Mouse (Mus musculus): ENCODE data around the gene Nr6a1. TPM values are rescaled to one million over a fixed set of nuclear protein-coding genes. Genes with fewer than 3 reads are reported as not detected.

Gene Nr6a1
- total and polyA plus RNA-seq, 3 experiments = 0.81 to 12.0 (median 7.7) TPM

- DNase-seq (ENCODE audit: low spot score) (no peak), ATAC-seq (ENCODE audit: extremely low read depth, insufficient number of reproducible peaks, low FRiP score, poor library complexity, severe bottlenecking) (no peak)
- H3K27me3 ChIP-seq (ENCODE audit: insufficient read depth, low read length) = no peaks in the 10 kb centered on the region
- H3K4me1 ChIP-seq (ENCODE audit: insufficient read depth, low read depth, low read length) = no peaks in the 10 kb centered on the region
- no peaks in the 10 kb centered on the region for H3K36me3 ChIP-seq (replicated peaks)
- no peaks in the 10 kb centered on the region for H3K9me3 ChIP-seq (replicated peaks)
- H3K4me3 ChIP-seq (ENCODE audit: low read depth, low read length) = no peak overlapping the region
- TF ChIP-seq TAL1 (conservative IDR thresholded peaks at IDR 0.05; ENCODE audit: low read depth, low read length) (no peak), POLR2AphosphoS5 (IDR thresholded peaks at IDR 0.05; ENCODE audit: insufficient replicate concordance, low read depth, low read length) (no peak), CTCF (IDR thresholded peaks at IDR 0.05; ENCODE audit: low read depth, low read length) (no peak), GATA2 (IDR thresholded peaks at IDR 0.05; ENCODE audit: borderline replicate concordance, low read depth, low read length) (no peak), GATA1 (IDR thresholded peaks at IDR 0.05; ENCODE audit: borderline replicate concordance, low read length) (no peak)
Observed at GRCm38 (mm10) chr2:38846319-38846718, 81.2 kb downstream of the Nr6a1 start.

- DNase-seq (ENCODE audit: low spot score) = no peak
- TF ChIP-seq POLR2AphosphoS5 (IDR thresholded peaks at IDR 0.05; ENCODE audit: insufficient replicate concordance, low read depth, low read length) = no peak
- TF ChIP-seq CTCF (IDR thresholded peaks at IDR 0.05; ENCODE audit: low read depth, low read length) = no peak
- no peak for TF ChIP-seq TAL1 (conservative IDR thresholded peaks at IDR 0.05; ENCODE audit: low read depth, low read length)
- no peak for TF ChIP-seq GATA2 (IDR thresholded peaks at IDR 0.05; ENCODE audit: borderline replicate concordance, low read depth, low read length)
- no peak for TF ChIP-seq GATA1 (IDR thresholded peaks at IDR 0.05; ENCODE audit: borderline replicate concordance, low read length)
- Histone ChIP-seq H3K4me3 (ENCODE audit: low read depth, low read length) (no peak overlapping the region), H3K4me1 (ENCODE audit: insufficient read depth, low read depth, low read length) (no peaks in the 10 kb centered on the region), H3K36me3 (replicated peaks) (no peaks in the 10 kb centered on the region), H3K27me3 (ENCODE audit: insufficient read depth, low read length) (no peaks in the 10 kb centered on the region), H3K9me3 (replicated peaks) (no peaks in the 10 kb centered on the region)
- no peak for ATAC-seq (ENCODE audit: extremely low read depth, insufficient number of reproducible peaks, low FRiP score, poor library complexity, severe bottlenecking)
Observed at GRCm38 (mm10) chr2:38835489-38835888, 92.0 kb downstream of the Nr6a1 start.

- Histone ChIP-seq H3K36me3 (replicated peaks) (no peaks in the 10 kb centered on the region), H3K27me3 (ENCODE audit: insufficient read depth, low read length) (no peaks in the 10 kb centered on the region), H3K4me1 (ENCODE audit: insufficient read depth, low read depth, low read length) (no peaks in the 10 kb centered on the region), H3K9me3 (replicated peaks) (no peaks in the 10 kb centered on the region), H3K4me3 (ENCODE audit: low read depth, low read length) (no peak overlapping the region)
- DNase-seq (ENCODE audit: low spot score) = no peak
- ATAC-seq (ENCODE audit: extremely low read depth, insufficient number of reproducible peaks, low FRiP score, poor library complexity, severe bottlenecking) = no peak
- TF ChIP-seq CTCF (IDR thresholded peaks at IDR 0.05; ENCODE audit: low read depth, low read length) (no peak), TAL1 (conservative IDR thresholded peaks at IDR 0.05; ENCODE audit: low read depth, low read length) (no peak), GATA2 (IDR thresholded peaks at IDR 0.05; ENCODE audit: borderline replicate concordance, low read depth, low read length) (no peak), GATA1 (IDR thresholded peaks at IDR 0.05; ENCODE audit: borderline replicate concordance, low read length) (no peak), POLR2AphosphoS5 (IDR thresholded peaks at IDR 0.05; ENCODE audit: insufficient replicate concordance, low read depth, low read length) (no peak)
Observed at GRCm38 (mm10) chr2:38831976-38832375, 95.5 kb downstream of the Nr6a1 start.

DNA sequence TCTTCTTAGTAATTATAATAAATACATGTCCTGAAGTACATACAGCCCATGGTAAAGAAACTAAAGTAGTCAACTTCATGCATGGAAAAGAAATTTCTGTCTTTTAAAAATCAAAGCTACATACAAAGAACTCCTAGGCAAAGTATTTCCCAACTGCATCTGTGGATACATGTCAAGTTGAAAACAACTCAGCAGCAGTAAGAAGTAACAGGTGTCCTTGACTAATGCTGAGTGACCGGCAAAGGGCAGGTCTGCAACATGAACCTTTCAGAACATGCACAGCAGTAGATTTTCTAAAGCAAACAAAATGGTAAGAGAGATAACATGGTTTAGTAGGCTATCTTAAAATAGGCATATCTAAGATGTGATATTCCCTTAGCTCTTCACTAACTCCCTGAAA lies 98.0 kb downstream of the Nr6a1 start:
- Histone ChIP-seq H3K27me3 (ENCODE audit: insufficient read depth, low read length) (no peaks in the 10 kb centered on the region), H3K4me1 (ENCODE audit: insufficient read depth, low read depth, low read length) (no peaks in the 10 kb centered on the region), H3K4me3 (ENCODE audit: low read depth, low read length) (no peak overlapping the region), H3K9me3 (replicated peaks) (no peaks in the 10 kb centered on the region), H3K36me3 (replicated peaks) (no peaks in the 10 kb centered on the region)
- ATAC-seq (ENCODE audit: extremely low read depth, insufficient number of reproducible peaks, low FRiP score, poor library complexity, severe bottlenecking) (no peak), DNase-seq (ENCODE audit: low spot score) (no peak)
- no peak for TF ChIP-seq GATA2 (IDR thresholded peaks at IDR 0.05; ENCODE audit: borderline replicate concordance, low read depth, low read length)
- TF ChIP-seq TAL1 (conservative IDR thresholded peaks at IDR 0.05; ENCODE audit: low read depth, low read length) = no peak
- no peak for TF ChIP-seq CTCF (IDR thresholded peaks at IDR 0.05; ENCODE audit: low read depth, low read length)
- no peak for TF ChIP-seq POLR2AphosphoS5 (IDR thresholded peaks at IDR 0.05; ENCODE audit: insufficient replicate concordance, low read depth, low read length)
- no peak for TF ChIP-seq GATA1 (IDR thresholded peaks at IDR 0.05; ENCODE audit: borderline replicate concordance, low read length)

GRCm38 (mm10) chr2:38827801-38828306 lies 99.6 kb downstream of the Nr6a1 start:
- DNase-seq (ENCODE audit: low spot score) (no peak), ATAC-seq (ENCODE audit: extremely low read depth, insufficient number of reproducible peaks, low FRiP score, poor library complexity, severe bottlenecking) (no peak)
- no peaks in the 10 kb centered on the region for H3K9me3 ChIP-seq (replicated peaks)
- H3K36me3 ChIP-seq (replicated peaks) = no peaks in the 10 kb centered on the region
- H3K27me3 ChIP-seq (ENCODE audit: insufficient read depth, low read length) = peaks cover 2% of the 10 kb centered on the region; the same call in 1 of the 2 replicates
- no peaks in the 10 kb centered on the region for H3K4me1 ChIP-seq (ENCODE audit: insufficient read depth, low read depth, low read length)
- TF ChIP-seq CTCF (IDR thresholded peaks at IDR 0.05; ENCODE audit: low read depth, low read length) = no peak
- no peak for TF ChIP-seq GATA2 (IDR thresholded peaks at IDR 0.05; ENCODE audit: borderline replicate concordance, low read depth, low read length)
- no peak for TF ChIP-seq GATA1 (IDR thresholded peaks at IDR 0.05; ENCODE audit: borderline replicate concordance, low read length)
- H3K4me3 ChIP-seq (ENCODE audit: low read depth, low read length) = no peak overlapping the region

DNA sequence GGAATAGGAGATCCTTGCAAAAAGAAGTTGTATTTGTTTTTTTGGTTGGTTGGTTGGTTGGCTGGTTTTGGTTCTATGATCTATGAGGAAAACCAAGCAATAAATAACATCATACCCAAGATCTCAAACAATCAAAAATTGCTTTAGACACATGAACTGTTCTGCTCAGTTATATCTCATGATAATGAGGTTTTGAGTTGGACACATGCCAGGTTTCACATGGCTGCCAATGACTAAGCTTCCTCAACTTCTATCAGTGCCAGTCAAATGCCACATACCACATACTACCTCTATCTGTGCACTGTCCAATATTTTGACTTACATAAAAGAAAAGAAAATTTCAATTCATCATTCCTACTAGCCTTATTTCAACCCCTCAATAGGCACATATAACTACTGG lies 101.3 kb downstream of the Nr6a1 start:
- no peak for DNase-seq (ENCODE audit: low spot score)
- no peaks in the 10 kb centered on the region for H3K9me3 ChIP-seq (replicated peaks)
- no peak for ATAC-seq (ENCODE audit: extremely low read depth, insufficient number of reproducible peaks, low FRiP score, poor library complexity, severe bottlenecking)

More for the DNA sequence above, 101.3 kb downstream of the Nr6a1 start:
- no peak overlapping the region for H3K4me3 ChIP-seq (ENCODE audit: low read depth, low read length)
- H3K36me3 ChIP-seq (replicated peaks) = no peaks in the 10 kb centered on the region
- H3K4me1 ChIP-seq (ENCODE audit: insufficient read depth, low read depth, low read length) = no peaks in the 10 kb centered on the region
- TF ChIP-seq CTCF (IDR thresholded peaks at IDR 0.05; ENCODE audit: low read depth, low read length) (no peak), GATA1 (IDR thresholded peaks at IDR 0.05; ENCODE audit: borderline replicate concordance, low read length) (no peak), TAL1 (conservative IDR thresholded peaks at IDR 0.05; ENCODE audit: low read depth, low read length) (no peak)
- H3K27me3 ChIP-seq (ENCODE audit: insufficient read depth, low read length) = peaks cover 2% of the 10 kb centered on the region; the same call in 1 of the 2 replicates
